Mouse (Mus musculus): Measurements from ENCODE around the gene Capn5.
"Not testable (repeated sequence)": the region's sequence is repeated elsewhere in the genome, so short reads cannot be mapped to it uniquely, and the experiment has no call there.

Capn5 gene

GRCm38 (mm10) chr7:98177929-98178559 lies at the start of gene Capn5:
Gene Capn5 (minus strand): TSS chr7:98178274.
- peak; percentile 78 to 91 for DNase-seq (ENCODE audit: inconsistent age in 2 of 2, low spot score in 1 of 2)

- no peak for DNase-seq (ENCODE audit: inconsistent age in 2 of 2, low spot score in 1 of 2)
Measured at GRCm38 (mm10) chr7:98223796-98224195, 45.7 kb upstream of the Capn5 start.

GRCm38 (mm10) chr7:98216713-98217112 lies 38.6 kb upstream of the Capn5 start:
- no peak for DNase-seq (ENCODE audit: inconsistent age in 2 of 2, low spot score in 1 of 2)

DNA sequence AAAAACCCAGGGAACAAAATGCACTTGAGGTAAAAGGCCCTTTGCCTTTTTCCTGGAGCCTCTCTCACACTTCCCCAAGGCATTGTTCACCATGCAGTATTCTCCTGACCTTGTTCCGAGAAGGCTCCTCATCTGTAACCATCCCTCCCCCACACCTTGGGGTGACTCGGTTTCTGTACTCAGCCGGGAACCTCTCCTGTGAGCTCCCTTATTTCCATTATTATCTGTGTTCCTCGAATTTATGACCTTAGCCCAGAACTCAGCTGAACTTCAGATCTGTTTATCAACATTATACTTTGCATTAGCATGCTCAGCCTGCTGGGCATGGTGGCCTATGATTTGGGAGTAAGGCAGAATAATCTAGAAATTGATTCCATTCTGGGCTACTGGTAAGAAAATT lies 24.9 kb upstream of the Capn5 start:
- DNase-seq (ENCODE audit: inconsistent age in 2 of 2, low spot score in 1 of 2), result no peak

GRCm38 (mm10) chr7:98201493-98202028 lies 23.5 kb upstream of the Capn5 start:
- no peak for DNase-seq (ENCODE audit: inconsistent age in 2 of 2, low spot score in 1 of 2)

DNA sequence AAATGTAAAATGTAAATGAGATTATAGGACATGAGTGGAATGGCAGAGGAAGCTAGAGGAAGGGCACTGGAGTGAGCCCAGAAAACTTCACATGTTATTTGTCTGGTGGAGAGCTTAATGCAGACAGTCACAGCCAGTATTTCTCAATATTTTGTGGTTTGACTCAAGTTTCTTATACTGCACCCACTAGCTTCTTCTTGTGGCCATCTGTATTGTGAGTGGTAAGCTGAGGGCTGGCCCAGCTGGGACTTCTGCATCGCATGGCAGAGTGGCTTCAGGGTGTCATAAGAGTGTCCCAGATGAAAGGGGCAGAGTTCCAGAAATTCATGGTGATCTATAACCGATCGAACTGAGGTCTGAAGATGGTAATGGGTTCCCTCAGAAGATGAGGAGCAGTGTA lies 22.3 kb upstream of the Capn5 start:
- DNase-seq (ENCODE audit: inconsistent age in 2 of 2, low spot score in 1 of 2), result no peak

GRCm38 (mm10) chr7:98199381-98199780 lies 21.3 kb upstream of the Capn5 start, which contains the start of gene B3gnt6:
Gene B3gnt6 (minus strand): TSS chr7:98199481.
- DNase-seq (ENCODE audit: inconsistent age in 2 of 2, low spot score in 1 of 2), result no peak

DNA sequence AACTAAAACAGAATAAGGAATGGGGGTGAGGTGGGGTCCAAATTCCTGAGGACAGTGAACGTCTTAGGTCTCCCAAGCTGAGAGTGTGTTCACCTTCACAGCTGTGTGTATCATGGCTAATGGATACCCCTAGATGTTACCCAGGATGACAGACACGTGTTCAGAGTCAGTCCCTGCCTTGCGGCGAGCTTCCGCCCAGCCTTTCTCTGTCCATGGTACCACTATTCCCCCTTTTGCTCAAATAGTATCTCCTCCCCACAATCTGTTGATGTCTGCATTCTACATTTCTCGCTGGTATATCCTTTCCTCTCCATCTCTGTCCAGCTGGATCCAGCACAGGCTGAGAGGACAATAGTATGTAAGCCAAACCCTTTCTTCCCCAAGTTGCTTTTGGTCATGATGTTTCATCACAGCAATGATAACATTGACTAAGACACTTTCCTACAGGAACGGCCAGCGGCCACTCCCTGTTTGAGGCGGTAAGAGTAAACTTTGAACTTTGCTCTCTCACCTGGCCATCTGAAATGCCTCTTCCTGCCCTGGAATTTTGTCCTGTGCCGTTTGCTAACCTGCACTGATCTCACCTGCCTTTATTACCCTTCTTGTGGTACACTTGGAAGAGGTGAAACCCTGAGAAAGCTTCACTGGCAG lies 17.2 kb upstream of the Capn5 start:
- DNase-seq (ENCODE audit: inconsistent age in 2 of 2, low spot score in 1 of 2), result peak in 1 of 2 experiments; percentile 22

GRCm38 (mm10) chr7:98194026-98194792 lies 16.1 kb upstream of the Capn5 start:
- peak in 1 of 2 experiments; percentile 28 for DNase-seq (ENCODE audit: inconsistent age in 2 of 2, low spot score in 1 of 2)

DNA sequence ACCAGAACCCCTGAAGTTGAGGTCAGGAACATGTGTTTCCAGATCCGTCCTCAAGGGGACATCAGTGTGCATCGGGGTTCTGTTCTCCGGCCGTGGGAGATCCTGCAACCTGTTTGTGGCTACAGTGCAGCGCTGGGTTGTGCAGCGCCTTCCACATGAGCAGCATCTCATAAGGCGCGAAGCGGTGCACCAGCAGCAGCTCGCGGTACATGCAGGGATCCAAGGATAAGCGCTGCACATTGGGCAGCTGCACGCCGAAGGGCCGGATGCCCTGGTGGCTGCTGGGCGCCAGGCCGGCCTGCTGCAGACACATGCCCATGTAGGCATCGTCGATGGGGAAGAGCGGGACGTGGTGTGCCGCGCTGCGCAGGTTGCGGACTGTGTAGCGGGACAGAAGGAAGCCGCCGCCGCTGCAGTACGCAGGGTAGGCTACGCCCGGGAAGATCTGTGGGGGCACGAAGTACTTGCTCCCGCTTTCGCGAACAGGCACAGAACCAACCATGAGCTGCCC lies 15.5 kb upstream of the Capn5 start:
- peak; percentile 38 to 83 for DNase-seq (ENCODE audit: inconsistent age in 2 of 2, low spot score in 1 of 2)

- DNase-seq (ENCODE audit: inconsistent age in 2 of 2, low spot score in 1 of 2), result no peak
Measured at GRCm38 (mm10) chr7:98191571-98192250, 13.6 kb upstream of the Capn5 start.

- DNase-seq (ENCODE audit: inconsistent age in 2 of 2, low spot score in 1 of 2), result no peak
Measured at GRCm38 (mm10) chr7:98190578-98190977, 12.5 kb upstream of the Capn5 start.

- no peak for DNase-seq (ENCODE audit: inconsistent age in 2 of 2, low spot score in 1 of 2)
Measured at GRCm38 (mm10) chr7:98189745-98190144, 11.7 kb upstream of the Capn5 start.

DNA sequence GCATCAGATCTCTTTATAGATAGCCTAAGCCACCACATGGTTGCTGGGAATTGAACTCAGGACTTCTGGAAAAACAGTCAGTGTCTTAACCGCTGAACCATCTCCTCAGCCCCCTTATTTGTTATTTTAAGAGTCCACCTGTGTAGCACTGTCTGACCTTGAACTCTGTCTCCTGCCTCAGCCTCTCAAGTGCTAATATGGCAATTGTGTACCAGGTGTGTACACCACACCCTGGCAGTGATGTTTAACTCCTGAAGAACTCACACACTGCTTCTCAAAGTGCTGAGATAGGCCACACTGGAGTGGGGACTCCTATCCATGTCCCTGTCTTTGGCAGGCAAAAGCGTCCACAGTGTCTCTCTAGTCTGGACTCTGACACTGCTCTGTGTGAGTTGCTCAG lies 10.6 kb upstream of the Capn5 start:
- DNase-seq (ENCODE audit: inconsistent age in 2 of 2, low spot score in 1 of 2), result no peak

DNA sequence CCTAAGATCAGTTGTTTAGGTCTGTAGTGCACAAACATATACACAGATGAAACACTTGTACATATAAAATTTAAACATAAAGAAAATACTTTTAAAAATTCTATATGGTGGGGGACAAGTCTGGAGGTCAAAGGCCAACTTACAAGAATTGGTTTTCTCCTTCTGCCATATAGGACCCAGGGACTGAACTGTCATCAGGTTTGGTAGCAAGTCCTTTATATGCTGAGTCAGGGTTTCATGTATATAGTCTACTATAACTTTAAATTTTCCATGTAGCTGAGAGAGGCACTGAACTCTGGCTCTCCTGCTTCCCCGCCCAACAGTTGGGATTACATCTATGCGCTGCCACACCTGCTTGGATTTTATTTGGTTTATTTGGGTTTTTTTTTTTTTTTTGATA lies 10.2 kb upstream of the Capn5 start:
- no peak for DNase-seq (ENCODE audit: inconsistent age in 2 of 2, low spot score in 1 of 2)

DNA sequence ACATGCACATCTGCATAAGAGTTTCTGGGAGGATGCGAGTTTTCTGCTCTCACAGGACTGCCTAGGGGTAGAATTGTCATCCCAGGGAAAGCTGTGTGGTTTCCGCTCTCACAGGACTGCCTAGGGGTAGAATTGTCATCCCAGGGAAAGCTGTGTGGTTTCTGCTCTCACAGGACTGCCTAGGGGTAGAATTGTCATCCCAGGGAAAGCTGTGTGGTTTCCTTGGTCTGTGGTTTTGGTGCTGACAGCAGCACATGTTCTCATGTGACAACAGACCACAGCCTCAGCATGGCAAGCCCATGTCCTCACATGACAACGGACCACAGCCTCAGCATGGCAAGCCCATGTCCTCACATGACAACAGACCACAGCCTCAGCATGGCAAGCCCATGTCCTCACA lies 9.3 kb upstream of the Capn5 start:
- DNase-seq (ENCODE audit: inconsistent age in 2 of 2, low spot score in 1 of 2), result not testable (repeated sequence)

- no peak for DNase-seq (ENCODE audit: inconsistent age in 2 of 2, low spot score in 1 of 2)
Measured at GRCm38 (mm10) chr7:98186637-98187036, 8.6 kb upstream of the Capn5 start.

DNA sequence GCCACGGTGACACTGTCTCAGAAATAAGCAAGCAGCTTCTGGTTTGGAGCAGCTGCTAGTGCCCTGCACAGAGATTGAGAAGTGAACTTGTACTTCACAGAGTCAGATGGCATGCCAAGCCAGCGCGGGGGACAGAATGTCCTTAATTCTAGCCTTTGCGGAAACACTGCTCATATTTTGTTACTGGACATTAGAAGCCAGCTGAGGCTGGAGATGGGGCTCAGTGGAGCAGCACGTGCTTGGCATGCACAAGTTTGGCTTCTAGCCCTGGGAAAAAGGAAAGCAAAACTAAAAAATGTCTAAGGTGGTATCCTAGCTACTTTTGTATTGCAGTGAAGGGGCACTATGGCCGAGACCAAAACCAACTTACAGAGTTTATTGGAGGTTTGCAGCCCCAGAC lies 7.3 kb upstream of the Capn5 start:
- DNase-seq (ENCODE audit: inconsistent age in 2 of 2, low spot score in 1 of 2), result peak; percentile 34 to 42

GRCm38 (mm10) chr7:98178560-98179231 lies 622 bp upstream of the Capn5 start:
- no peak for DNase-seq (ENCODE audit: inconsistent age in 2 of 2, low spot score in 1 of 2)

DNA sequence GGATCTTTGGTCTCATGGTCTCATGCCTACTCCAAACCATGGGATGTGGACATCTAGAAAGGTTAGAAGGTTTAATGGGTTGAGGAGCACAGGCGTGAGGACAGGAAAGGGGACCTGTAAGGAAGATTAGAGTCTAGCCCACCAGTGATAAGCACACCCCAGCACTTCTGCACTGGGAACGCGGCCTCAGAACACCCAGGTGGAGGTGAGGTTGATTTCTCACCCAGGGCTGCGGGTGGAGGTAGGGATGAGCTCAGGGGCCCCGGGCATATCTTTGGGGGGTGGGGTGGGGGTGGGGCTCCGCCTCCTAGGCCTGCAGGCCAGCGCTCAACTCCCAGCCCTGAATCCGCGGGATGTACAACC lies 527 bp downstream of the Capn5 start:
- peak in 1 of 2 experiments; percentile 60 for DNase-seq (ENCODE audit: inconsistent age in 2 of 2, low spot score in 1 of 2)
